Mouse (Mus musculus) kidney, embryonic 14.5 days (tissue): ENCODE results near the gene Vamp2. TPM values are rescaled to one million over a fixed set of nuclear protein-coding genes. Genes with fewer than 3 reads are reported as not detected.
A peak's percentile ranks its signal among the peaks of the same experiment; 100 is the strongest.

Experiments used
- ATAC-seq: fragments of 200-750 bp; cut with Nextera tagmentation; 2 replicates; pipeline ENCODE4 v1.8.0; 2017; ENCODE audit warnings: moderate number of reproducible peaks, mild to moderate bottlenecking, moderate TSS enrichment, moderate library complexity; ENCODE audit not compliant: low FRiP score, low TSS enrichment
- H3K27ac ChIP-seq: fragments of 300-500 bp; sonication (generic); 2 replicates; pipeline ENCODE4 v1.5.1; 2014; ENCODE audit warnings: low read depth, mild to moderate bottlenecking, low read length, moderate library complexity, mixed read lengths
- H3K27me3 ChIP-seq: fragments of 300-500 bp; sonication (generic); 2 replicates; pipeline ENCODE4 v1.6.1; 2014; ENCODE audit warnings: mild to moderate bottlenecking, low read length; ENCODE audit not compliant: control insufficient read depth, insufficient read depth
- H3K36me3 ChIP-seq: fragments of 300-500 bp; sonication (generic); 2 replicates; pipeline ENCODE4 v1.6.1; 2014; ENCODE audit warnings: low read length, mixed read lengths; ENCODE audit not compliant: control insufficient read depth, insufficient read depth
- H3K4me1 ChIP-seq: fragments of 300-500 bp; sonication (generic); 2 replicates; pipeline ENCODE4 v1.6.1; 2014; ENCODE audit warnings: low read length, mixed read lengths; ENCODE audit not compliant: control insufficient read depth, insufficient read depth
- H3K4me2 ChIP-seq: fragments of 300-500 bp; sonication (generic); replicated peaks from 2 replicates; pipeline ENCODE4 v1.6.1; 2014; ENCODE audit warnings: low read depth, mild to moderate bottlenecking, low read length
- H3K4me3 ChIP-seq: fragments of 300-500 bp; sonication (generic); 2 replicates; pipeline ENCODE4 v1.5.1; 2014; ENCODE audit warnings: mild to moderate bottlenecking, low read length
- H3K9ac ChIP-seq: fragments of 300-500 bp; sonication (generic); 2 replicates; pipeline ENCODE4 v1.6.1; 2014; ENCODE audit warnings: low read depth, mild to moderate bottlenecking, low read length, moderate library complexity
- H3K9me3 ChIP-seq: fragments of 300-500 bp; sonication (generic); 2 replicates; pipeline ENCODE4 v1.6.1; 2016; ENCODE audit warnings: low read length; ENCODE audit not compliant: control insufficient read depth
- WGBS: fragments of 180-500 bp; shearing (Covaris S2); extraction: QIAGEN DNeasy Blood & Tissue Kit; methylation state at CpG from one replicate; pipeline ENCODE4 v1.1.7; 2014; 5-methylcytosine and 5-hydroxymethylcytosine counted together
- polyA plus RNA-seq: library from polyadenylated mRNA; unstranded; fragments of >200 nt; fragmentation: Nextera tagmentation; extraction: Ambion mirVana; gene quantifications from 2 replicates; pipeline ENCODE4 v1.2.1, GENCODE M21; 2014

Gene Vamp2
- polyA plus RNA-seq, 1 experiment from 2014 or later, result 86.5 TPM

- H3K4me2 ChIP-seq, result peak within 1 kb of the TSS; percentile 95
- H3K9me3 ChIP-seq, result no peaks in the 10 kb centered on the region
- H3K36me3 ChIP-seq, result no peaks in the 10 kb centered on the region
- peak within 1 kb of the TSS; percentile 62 for H3K9ac ChIP-seq
- no peak within 1 kb of the TSS for H3K27ac ChIP-seq
- H3K4me3 ChIP-seq, result peak within 1 kb of the TSS; percentile 80
- WGBS, result 2% methylated on average over 27 of the region's 27 CpGs
- no peaks in the 10 kb centered on the region for H3K27me3 ChIP-seq
- H3K4me1 ChIP-seq, result peaks cover 20% of the 10 kb centered on the region; the same call in 1 of the 2 replicates
- no peak for ATAC-seq
These were observed 32.1 kb downstream of the Vamp2 start, which contains the start of gene Hes7 for GRCm38 (mm10) chr11:69120221-69121000. Gene Hes7 (plus strand): TSS chr11:69120404.

GRCm38 (mm10) chr11:69121001-69121740, 32.9 kb downstream of the Vamp2 start:
- Histone ChIP-seq H3K4me2 (peak overlapping the region; percentile 95), H3K9ac (peak overlapping the region; percentile 62), H3K9me3 (no peaks in the 10 kb centered on the region), H3K36me3 (no peaks in the 10 kb centered on the region), H3K4me3 (peak overlapping the region; percentile 80), H3K27ac (no peak overlapping the region), H3K4me1 (peaks cover 26% of the 10 kb centered on the region; the same call in 1 of the 2 replicates), H3K27me3 (no peaks in the 10 kb centered on the region)
- WGBS, result under 1% methylated on average over 33 of the region's 33 CpGs
- no peak for ATAC-seq

GRCm38 (mm10) chr11:69121741-69122335, 33.5 kb downstream of the Vamp2 start:
- Histone ChIP-seq H3K9me3 (no peaks in the 10 kb centered on the region), H3K4me3 (peak overlapping the region; percentile 80), H3K9ac (peak overlapping the region; percentile 62), H3K36me3 (no peaks in the 10 kb centered on the region), H3K4me2 (peak overlapping the region; percentile 95), H3K4me1 (peaks cover 30% of the 10 kb centered on the region; the same call in 1 of the 2 replicates), H3K27ac (peak overlapping the region; percentile 78; the same call in 1 of the 2 replicates), H3K27me3 (no peaks in the 10 kb centered on the region)
- ATAC-seq, result no peak
- WGBS, result 1% methylated on average over 28 of the region's 32 CpGs

GRCm38 (mm10) chr11:69122336-69122951, 34.2 kb downstream of the Vamp2 start, which contains the start of gene 9130213A22Rik:
Gene 9130213A22Rik (minus strand): TSS chr11:69122589.
- H3K9me3 ChIP-seq, result no peaks in the 10 kb centered on the region
- peaks cover 30% of the 10 kb centered on the region; the same call in 1 of the 2 replicates for H3K4me1 ChIP-seq
- ATAC-seq, result peak; percentile 65
- peak within 1 kb of the TSS; percentile 62 for H3K9ac ChIP-seq
- peak within 1 kb of the TSS; percentile 95 for H3K4me2 ChIP-seq
- WGBS, result under 1% methylated on average over 62 of the region's 66 CpGs
- no peaks in the 10 kb centered on the region for H3K27me3 ChIP-seq
- H3K36me3 ChIP-seq, result no peaks in the 10 kb centered on the region
- peak within 1 kb of the TSS; percentile 78 for H3K27ac ChIP-seq
- H3K4me3 ChIP-seq, result peak within 1 kb of the TSS; percentile 80

GRCm38 (mm10) chr11:69123056-69123692, 34.9 kb downstream of the Vamp2 start:
- Histone ChIP-seq H3K27me3 (no peaks in the 10 kb centered on the region), H3K4me2 (peak overlapping the region; percentile 95), H3K4me3 (peak overlapping the region; percentile 80), H3K36me3 (no peaks in the 10 kb centered on the region), H3K9ac (peak overlapping the region; percentile 62), H3K27ac (peak overlapping the region; percentile 78), H3K9me3 (no peaks in the 10 kb centered on the region), H3K4me1 (peaks cover 30% of the 10 kb centered on the region; the same call in 1 of the 2 replicates)
- peak; percentile 5; the same call in 1 of the 2 replicates for ATAC-seq
- under 1% methylated on average over 29 of the region's 29 CpGs for WGBS

- Histone ChIP-seq H3K9me3 (no peaks in the 10 kb centered on the region), H3K27me3 (no peaks in the 10 kb centered on the region), H3K27ac (0 out of 2 replicates have a peak overlapping the region, but pooled peaks have one; percentile 62), H3K36me3 (no peaks in the 10 kb centered on the region), H3K4me1 (peaks cover 30% of the 10 kb centered on the region; the same call in 1 of the 2 replicates), H3K4me2 (peak overlapping the region; percentile 95), H3K9ac (peak overlapping the region; percentile 51; the same call in 1 of the 2 replicates), H3K4me3 (peak overlapping the region; percentile 80)
- ATAC-seq, result peak; percentile 58
- under 1% methylated on average over 31 of the region's 31 CpGs for WGBS
These were observed 35.6 kb downstream of the Vamp2 start for GRCm38 (mm10) chr11:69123693-69124497.

- H3K4me1 ChIP-seq, result peaks cover 26% of the 10 kb centered on the region; the same call in 1 of the 2 replicates
- no peak overlapping the region for H3K27ac ChIP-seq
- H3K9ac ChIP-seq, result no peak overlapping the region
- H3K36me3 ChIP-seq, result no peaks in the 10 kb centered on the region
- H3K27me3 ChIP-seq, result no peaks in the 10 kb centered on the region
- peak overlapping the region; percentile 95 for H3K4me2 ChIP-seq
- under 1% methylated on average over 3 of the region's 3 CpGs for WGBS
- no peaks in the 10 kb centered on the region for H3K9me3 ChIP-seq
- H3K4me3 ChIP-seq, result peak overlapping the region; percentile 80
- peak; percentile 10; the same call in 1 of the 2 replicates for ATAC-seq
These were observed 36.2 kb downstream of the Vamp2 start for GRCm38 (mm10) chr11:69124498-69124847.
